Mouse (Mus musculus): Measurements from ENCODE around the gene Ly75. TPM values are rescaled to one million over a fixed set of nuclear protein-coding genes. Genes with fewer than 3 reads are reported as not detected.

Gene Ly75
- total RNA-seq, 2 experiments from 2014 or later, result 0.88 to 0.95 TPM

DNA sequence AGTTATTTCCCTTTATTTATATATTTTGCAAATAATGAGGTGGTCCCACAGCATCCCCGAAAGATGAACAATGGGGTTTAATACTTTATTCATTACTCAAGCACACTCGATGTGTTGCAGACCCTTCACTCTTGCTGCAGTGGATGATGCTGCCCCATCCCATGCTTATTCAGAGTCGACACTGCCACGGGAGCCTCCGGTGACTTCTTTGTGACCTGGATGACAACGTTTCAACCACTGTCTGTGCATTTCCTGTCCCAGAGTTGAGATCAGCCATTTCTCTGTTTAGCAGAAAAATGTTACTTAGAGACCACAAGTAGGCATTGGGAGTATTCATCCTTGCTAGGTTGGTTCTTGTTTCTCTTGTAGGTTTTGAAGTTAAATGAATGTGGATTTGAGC lies 10.7 kb upstream of the Ly75 start:
- H3K4me3 ChIP-seq, result no peak overlapping the region
- no peak overlapping the region for H3K27ac ChIP-seq
- TF ChIP-seq CTCF (conservative IDR thresholded peaks at IDR 0.05), result no peak
- no peak for DNase-seq (ENCODE audit: low spot score in 2 of 2)

DNA sequence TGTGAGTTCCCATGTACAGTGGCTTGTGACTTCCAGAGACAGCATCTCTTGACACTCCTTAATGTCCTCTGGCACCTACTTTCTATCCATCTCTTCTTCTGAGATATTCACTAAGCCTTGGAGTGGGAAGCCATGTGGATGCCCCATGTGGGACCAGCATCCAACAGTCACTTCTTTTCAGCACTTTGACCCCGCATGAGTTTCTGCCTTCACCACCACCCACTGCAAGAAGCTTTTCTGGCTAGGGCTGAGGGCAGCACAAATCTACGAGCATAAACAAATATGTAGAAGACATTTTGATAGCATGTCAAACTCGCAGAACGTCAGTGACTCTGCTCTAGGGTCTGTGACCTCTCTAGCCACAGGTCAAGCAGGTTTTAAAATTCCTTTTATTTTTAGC lies 9.2 kb upstream of the Ly75 start:
- no peak for TF ChIP-seq CTCF (conservative IDR thresholded peaks at IDR 0.05)
- H3K27ac ChIP-seq, result no peak overlapping the region
- no peak overlapping the region for H3K4me3 ChIP-seq
- DNase-seq (ENCODE audit: low spot score in 2 of 2), result no peak

DNA sequence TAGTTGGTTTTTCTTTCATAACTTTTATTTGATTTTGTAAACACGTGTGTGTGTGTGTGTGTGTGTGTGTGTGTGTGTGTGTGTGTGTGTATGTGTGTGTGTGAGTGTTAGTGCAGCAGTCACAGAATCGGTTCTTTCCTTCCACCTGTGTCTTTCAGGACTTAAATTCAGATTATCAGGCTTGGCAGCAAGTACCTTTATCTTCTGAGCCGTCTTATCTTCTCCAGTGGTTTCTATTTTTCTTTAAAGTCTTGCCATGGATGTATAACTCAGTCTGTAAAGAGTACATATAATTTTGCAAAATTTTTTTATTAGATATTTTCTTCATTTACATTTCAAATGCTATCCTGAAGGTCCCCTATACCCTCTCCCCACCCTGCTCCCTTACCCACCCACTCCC lies 4.3 kb upstream of the Ly75 start:
- no peak for DNase-seq (ENCODE audit: low spot score in 2 of 2)
- no peak for TF ChIP-seq CTCF (conservative IDR thresholded peaks at IDR 0.05)
- Histone ChIP-seq H3K4me3 (no peak overlapping the region), H3K27ac (no peak overlapping the region)

DNA sequence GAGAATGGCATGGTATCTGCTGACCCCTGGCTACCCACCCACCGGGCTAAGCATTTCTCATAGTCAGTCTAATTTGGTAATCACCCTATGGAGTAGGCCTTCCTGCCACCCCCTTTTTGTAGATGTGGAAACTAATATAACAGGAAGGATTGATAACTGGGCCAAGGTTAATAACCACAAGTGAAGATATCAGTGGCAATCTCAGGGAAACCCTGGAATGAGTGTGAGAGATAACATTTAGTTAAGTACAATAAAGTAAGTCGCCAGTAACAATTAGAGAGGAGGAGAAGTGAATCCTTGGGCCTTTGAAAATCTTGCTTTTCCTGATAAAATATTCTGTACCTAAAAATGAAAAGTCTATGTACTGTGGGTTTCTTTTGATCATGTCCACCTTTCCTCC lies 3.7 kb upstream of the Ly75 start:
- no peak for DNase-seq (ENCODE audit: low spot score in 2 of 2)
- Histone ChIP-seq H3K27ac (no peak overlapping the region), H3K4me3 (no peak overlapping the region)
- no peak for TF ChIP-seq CTCF (conservative IDR thresholded peaks at IDR 0.05)

DNA sequence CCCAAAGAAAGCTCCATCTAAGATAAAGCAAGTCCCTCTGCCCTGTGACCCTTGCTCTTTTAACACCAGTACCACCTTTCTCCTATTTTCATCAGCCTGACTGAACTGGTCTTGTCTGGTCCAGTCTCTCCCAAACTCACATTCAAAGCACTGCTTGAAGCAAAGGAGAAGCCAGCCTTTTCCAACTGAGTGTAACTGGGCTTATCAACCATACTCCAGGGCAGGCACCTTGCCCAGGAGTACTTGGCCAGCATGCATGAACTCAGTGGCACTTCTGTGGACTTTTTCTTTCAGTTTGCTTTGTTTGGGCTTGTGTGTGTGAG lies 1.6 kb upstream of the Ly75 start:
- DNase-seq (ENCODE audit: low spot score in 2 of 2), result no peak
- TF ChIP-seq CTCF (conservative IDR thresholded peaks at IDR 0.05), result no peak
- H3K4me3 ChIP-seq, result no peak overlapping the region
- H3K27ac ChIP-seq, result no peak overlapping the region

DNA sequence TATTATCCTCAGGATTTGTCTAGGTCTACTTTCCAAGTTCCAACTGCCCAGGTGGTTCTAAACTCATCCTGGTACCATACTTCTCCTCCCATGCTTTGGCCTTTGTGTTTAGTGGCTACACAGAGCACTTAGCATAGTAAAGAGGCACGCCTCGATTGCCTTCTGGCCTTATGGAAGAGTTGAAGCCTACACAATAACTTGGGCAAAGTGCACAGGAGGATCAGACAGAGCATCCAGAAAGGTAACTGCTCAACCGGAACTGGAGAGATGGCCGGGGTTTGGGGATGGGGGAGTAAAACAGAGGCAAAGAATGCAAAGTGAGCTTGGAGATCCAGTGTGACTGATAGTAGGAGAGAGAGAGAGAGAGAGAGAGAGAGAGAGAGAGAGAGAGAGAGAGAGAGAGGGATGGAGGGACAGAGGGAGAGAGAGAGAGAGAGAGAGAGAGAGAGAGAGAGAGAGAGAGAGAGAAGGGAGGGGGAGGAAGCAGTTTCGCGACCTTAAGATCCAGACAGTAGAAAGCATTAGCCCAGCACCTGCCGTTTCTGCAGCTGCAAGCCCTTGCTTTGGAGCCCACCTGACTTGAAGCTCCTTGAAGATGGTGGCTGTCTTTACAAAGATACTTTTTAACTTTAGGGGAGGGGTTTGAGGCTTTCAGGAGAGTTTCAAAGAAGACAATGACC lies 1.1 kb upstream of the Ly75 start:
- Histone ChIP-seq H3K4me3 (no peak overlapping the region), H3K27ac (no peak overlapping the region)
- TF ChIP-seq CTCF (conservative IDR thresholded peaks at IDR 0.05), result no peak
- no peak for DNase-seq (ENCODE audit: low spot score in 2 of 2)

DNA sequence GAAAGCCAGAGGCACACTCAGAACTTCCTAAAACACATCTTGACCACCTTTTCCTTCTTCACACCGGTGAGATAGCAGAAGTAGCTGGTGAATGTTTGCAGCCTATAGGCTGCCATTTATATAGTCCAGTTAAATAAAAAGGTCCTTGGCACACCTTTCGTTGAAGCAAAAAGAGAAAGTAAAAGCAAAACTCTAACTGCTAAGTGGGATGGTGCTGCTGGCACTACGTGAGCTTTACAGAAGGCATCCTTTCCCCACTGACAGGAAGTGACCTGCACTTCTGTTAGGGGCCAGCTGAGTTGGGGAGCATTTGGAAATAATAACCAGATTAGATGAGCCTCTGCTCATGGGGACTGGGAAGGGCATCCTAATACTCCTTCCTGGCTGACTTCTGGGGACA lies 757 bp downstream of the Ly75 start:
- H3K4me3 ChIP-seq, result no peak overlapping the region; the same call in 1 of the 2 replicates
- no peak overlapping the region for H3K27ac ChIP-seq
- no peak for DNase-seq (ENCODE audit: low spot score in 2 of 2)
- TF ChIP-seq CTCF (conservative IDR thresholded peaks at IDR 0.05), result no peak

DNA sequence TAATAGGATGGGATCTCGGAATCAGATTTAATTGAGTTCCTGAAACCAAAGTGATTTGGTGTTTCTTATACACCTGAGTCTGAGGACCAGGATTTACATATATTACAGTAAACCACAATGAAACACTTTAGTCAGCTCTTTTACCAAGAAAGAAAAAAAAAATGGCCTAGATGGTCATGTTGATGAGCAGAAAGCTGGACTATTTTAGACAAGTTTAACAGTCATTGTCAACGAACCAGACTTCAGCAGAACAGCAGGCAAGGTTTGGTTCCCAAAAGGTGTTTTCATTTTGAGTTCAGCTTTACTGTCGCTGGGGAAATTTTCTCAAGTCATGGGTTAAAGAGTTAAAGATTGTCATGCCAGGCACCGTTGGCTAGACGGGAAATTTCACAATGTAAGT lies 5.8 kb downstream of the Ly75 start:
- TF ChIP-seq CTCF (conservative IDR thresholded peaks at IDR 0.05), result no peak
- DNase-seq (ENCODE audit: low spot score in 2 of 2), result no peak
- no peak overlapping the region for H3K27ac ChIP-seq

DNA sequence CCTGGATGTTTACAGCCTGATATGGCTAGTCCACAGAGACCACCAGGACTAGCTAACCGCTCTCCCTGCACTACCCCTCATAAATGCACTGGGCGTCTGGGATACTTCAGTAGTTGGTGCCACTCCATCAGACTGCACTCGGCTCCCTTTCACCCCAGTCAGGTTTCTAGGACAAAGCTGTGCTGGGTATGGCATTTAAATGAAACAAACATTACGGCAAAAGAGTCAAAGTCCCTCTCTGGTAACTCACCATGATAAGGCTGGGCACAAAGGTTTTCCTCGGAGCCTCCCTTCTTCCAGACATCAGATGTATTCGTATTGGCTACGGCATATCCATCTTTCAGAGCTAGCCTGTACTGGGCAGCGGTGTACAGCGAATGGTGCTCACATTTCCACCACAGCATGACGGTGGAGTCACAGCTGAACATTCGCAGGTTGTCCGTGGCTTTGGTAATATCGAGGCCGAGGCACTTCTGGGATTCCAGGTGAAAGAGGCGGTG lies 7.4 kb downstream of the Ly75 start:
- no peak overlapping the region for H3K27ac ChIP-seq
- no peak for DNase-seq (ENCODE audit: low spot score in 2 of 2)
- no peak for TF ChIP-seq CTCF (conservative IDR thresholded peaks at IDR 0.05)
- no peak overlapping the region for H3K4me3 ChIP-seq

More for the DNA sequence above, 5.8 kb downstream of the Ly75 start:
- no peak overlapping the region for H3K4me3 ChIP-seq

DNA sequence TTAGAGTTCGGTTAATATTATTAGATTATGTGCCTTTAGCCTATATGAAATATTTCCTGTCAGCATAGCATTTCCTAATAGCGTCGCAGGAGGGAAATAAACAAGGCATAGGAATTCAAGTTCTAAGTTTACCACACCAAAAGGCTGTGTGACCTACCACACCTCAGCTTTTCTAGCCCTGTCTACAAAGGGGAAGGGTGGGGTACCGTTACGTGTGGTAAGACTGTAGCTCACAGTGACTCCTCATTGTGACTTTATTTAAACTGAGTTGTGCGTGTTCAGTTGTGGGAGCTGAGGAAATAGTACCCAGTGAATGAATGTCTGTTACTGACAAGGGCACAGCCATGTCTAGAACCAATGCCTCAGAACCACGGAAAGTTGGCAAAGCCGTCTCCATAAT lies 8.0 kb downstream of the Ly75 start:
- TF ChIP-seq CTCF (conservative IDR thresholded peaks at IDR 0.05), result no peak
- no peak overlapping the region for H3K27ac ChIP-seq
- DNase-seq (ENCODE audit: low spot score in 2 of 2), result no peak
- no peak overlapping the region for H3K4me3 ChIP-seq

DNA sequence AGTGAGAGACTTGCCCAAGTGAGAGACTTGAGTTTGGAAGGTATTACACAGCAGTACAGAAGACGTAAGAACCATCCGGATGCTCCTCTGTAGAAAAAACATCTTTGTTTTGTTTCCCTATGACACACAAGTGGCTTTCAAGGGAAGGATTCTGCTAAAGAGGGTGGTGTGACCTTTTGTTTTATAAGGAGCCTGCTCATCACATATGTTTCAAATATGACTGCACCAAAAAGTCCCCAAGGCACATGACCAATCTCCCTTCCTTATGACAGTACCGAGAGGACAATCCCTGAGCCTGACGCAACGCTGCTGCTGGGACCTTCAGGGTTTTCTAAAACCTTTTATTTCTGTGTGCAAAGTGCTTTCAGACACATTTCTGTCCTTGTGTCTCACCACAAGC lies 12.9 kb downstream of the Ly75 start:
- no peak for TF ChIP-seq CTCF (conservative IDR thresholded peaks at IDR 0.05)
- Histone ChIP-seq H3K4me3 (no peak overlapping the region), H3K27ac (no peak overlapping the region)
- DNase-seq (ENCODE audit: low spot score in 2 of 2), result no peak

DNA sequence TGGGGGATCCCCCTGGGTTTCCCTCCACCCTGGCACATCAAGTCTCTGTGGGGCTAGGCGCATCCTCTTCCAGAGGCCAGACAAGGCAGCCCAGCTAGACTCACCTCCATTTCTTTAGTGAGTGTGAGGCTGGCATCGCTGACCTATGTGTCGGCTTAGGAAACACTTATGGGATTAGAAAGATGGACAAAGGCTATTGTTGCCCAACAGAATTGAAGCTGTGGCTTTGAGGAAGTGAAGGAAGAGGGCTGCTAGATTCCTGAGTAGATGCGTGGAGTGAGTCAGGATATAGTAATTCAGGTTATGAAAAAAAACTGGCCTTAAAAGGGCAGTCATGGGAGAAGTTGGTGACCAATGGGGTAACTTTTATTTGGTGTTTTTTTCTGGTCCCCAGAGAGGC lies 13.6 kb downstream of the Ly75 start:
- no peak overlapping the region for H3K4me3 ChIP-seq
- H3K27ac ChIP-seq, result no peak overlapping the region
- TF ChIP-seq CTCF (conservative IDR thresholded peaks at IDR 0.05), result no peak
- no peak for DNase-seq (ENCODE audit: low spot score in 2 of 2)

DNA sequence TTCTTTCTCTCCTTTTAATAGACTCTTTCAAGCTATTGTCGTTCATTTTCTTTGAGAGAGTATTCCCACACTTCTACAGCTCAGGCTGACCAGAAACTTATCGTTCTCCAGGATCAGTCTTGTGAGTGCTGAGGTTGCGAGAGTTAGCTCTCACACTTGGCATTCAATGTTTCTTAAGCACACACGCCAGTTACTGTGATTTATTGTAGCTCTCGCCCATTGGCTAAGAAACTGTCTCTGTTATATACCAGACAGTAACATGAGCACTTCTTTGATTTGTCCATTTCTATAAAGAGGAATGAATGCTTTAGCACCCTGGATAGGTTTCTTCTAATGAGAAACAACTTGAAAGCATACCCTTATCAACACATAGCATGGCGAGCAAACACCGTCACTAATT lies 15.2 kb downstream of the Ly75 start:
- Histone ChIP-seq H3K4me3 (no peak overlapping the region), H3K27ac (no peak overlapping the region)
- no peak for DNase-seq (ENCODE audit: low spot score in 2 of 2)
- no peak for TF ChIP-seq CTCF (conservative IDR thresholded peaks at IDR 0.05)

DNA sequence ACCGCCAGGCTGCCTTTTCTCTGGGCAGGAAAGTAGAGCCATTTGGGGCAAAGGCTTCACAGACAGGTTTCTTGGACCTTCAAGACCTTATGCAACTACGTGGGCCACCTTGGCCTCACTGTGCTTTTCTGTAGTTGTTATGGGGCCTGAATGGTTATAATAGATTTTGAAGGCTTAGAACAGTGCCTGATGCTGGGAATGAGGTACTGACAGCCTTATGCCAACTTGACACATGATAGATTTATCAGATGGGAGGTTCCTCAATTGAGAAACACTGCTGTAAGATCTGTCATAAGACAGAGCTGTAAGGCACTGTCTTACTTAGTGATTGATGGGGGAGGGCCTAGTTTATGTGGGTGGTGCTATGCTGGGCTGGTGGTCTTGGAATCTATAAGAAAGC lies 15.9 kb downstream of the Ly75 start:
- Histone ChIP-seq H3K4me3 (no peak overlapping the region), H3K27ac (no peak overlapping the region)
- DNase-seq (ENCODE audit: low spot score in 2 of 2), result no peak
- TF ChIP-seq CTCF (conservative IDR thresholded peaks at IDR 0.05), result no peak

Data from layer of hippocampus, adult 2 months (tissue).